Mouse (Mus musculus): Measurements from ENCODE around the gene Cfap43. TPM values are rescaled to one million over a fixed set of nuclear protein-coding genes. Genes with fewer than 3 reads are reported as not detected.
A peak's percentile ranks its signal among the peaks of the same experiment; 100 is the strongest.

Cfap43 gene
- total RNA-seq (2021): not detected
- long read RNA-seq, experiment 1: 0 reads
- long read RNA-seq, experiment 2, partial matches to known transcripts: 0 of 1 reads
- long read RNA-seq, experiment 2, other reads (novel, unspliced or antisense): 1 of 1 reads

DNA sequence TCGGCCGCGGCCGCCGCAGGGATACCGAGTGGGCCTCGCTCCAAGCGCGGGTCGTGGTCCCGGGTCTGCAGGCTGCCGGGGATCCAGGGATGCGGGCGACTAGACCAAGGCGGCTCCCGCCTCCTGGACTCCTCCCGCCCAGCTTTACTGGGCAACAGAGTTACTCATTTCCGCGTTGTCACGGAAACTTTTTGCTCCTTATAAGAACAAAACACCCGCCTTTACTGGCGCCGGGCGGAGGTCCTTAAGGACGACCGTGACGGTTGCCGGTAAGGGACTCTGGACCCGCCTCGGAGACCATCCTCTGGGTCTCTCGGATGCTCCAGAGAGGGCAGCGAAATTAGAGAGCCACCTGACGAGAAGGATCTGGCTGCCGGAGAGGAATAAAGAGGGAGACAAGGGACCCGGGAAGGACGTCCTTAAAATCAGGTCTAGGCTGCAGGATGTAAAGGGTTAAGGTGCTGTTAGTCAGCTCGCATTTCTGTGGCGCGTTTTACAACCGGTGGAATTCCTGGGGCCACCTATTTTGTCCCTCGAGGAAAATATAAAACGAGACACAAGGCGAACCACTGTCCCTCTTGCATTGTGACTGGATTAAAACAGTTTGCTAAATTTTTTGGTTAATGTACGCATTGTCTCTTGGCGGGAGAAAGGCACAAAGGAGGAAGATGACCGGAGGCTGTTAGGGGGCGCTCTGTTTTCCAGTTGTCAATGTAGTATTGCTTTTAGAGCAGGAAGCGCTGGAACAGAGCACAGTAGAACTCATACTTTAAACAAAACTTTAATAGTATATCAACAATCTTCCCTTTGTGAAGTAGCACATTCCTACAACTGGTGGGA lies at the start of gene Cfap43, which contains the start of gene Itprip:
Gene Cfap43 (minus strand): TSS at position 162 of the 840 bp plus-strand sequence.
Gene Itprip (minus strand): TSS at position 174 of the 840 bp plus-strand sequence.
- intact Hi-C loops (cut with DNase I; ENCODE audit: low total_unique reads): no loop called here
- DNase-seq: peak; percentile 80

- intact Hi-C loops (cut with DNase I; ENCODE audit: low total_unique reads): no loop called here
- no peak for DNase-seq
Measured at GRCm38 (mm10) chr19:47958181-47958580, 39.1 kb upstream of the Cfap43 start.

DNA sequence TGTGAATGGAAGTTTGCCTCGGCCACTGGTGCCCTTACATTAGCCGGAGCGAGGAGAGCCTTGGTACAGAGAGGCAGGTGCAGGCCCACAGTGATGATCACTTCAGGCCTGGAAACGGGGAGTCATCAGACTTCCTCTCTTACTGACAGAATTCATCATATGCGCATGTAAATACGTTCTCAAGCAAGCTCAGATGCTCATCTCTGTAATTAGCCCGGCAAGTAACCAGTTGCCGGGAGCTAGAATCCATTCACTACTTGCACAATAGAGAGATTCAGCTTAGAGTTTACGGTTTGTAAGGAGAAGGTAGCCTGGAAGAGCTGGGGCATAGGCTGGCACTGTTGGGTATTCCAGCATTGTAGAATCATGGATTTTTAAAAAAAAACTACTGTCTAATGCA lies 34.1 kb upstream of the Cfap43 start:
- intact Hi-C loops (cut with DNase I; ENCODE audit: low total_unique reads): no loop called here
- DNase-seq: no peak

- no peak for DNase-seq
- intact Hi-C loops (cut with DNase I; ENCODE audit: low total_unique reads): no loop called here
Measured at GRCm38 (mm10) chr19:47950946-47951345, 31.9 kb upstream of the Cfap43 start.

- intact Hi-C loops (cut with DNase I; ENCODE audit: low total_unique reads): no loop called here
Measured at GRCm38 (mm10) chr19:47946821-47947465, 27.9 kb upstream of the Cfap43 start.

GRCm38 (mm10) chr19:47939361-47939760 lies 20.3 kb upstream of the Cfap43 start:
- intact Hi-C loops (cut with DNase I; ENCODE audit: low total_unique reads): no loop called here
- DNase-seq: no peak

More at GRCm38 (mm10) chr19:47946821-47947465, 27.9 kb upstream of the Cfap43 start:
- no peak for DNase-seq

DNA sequence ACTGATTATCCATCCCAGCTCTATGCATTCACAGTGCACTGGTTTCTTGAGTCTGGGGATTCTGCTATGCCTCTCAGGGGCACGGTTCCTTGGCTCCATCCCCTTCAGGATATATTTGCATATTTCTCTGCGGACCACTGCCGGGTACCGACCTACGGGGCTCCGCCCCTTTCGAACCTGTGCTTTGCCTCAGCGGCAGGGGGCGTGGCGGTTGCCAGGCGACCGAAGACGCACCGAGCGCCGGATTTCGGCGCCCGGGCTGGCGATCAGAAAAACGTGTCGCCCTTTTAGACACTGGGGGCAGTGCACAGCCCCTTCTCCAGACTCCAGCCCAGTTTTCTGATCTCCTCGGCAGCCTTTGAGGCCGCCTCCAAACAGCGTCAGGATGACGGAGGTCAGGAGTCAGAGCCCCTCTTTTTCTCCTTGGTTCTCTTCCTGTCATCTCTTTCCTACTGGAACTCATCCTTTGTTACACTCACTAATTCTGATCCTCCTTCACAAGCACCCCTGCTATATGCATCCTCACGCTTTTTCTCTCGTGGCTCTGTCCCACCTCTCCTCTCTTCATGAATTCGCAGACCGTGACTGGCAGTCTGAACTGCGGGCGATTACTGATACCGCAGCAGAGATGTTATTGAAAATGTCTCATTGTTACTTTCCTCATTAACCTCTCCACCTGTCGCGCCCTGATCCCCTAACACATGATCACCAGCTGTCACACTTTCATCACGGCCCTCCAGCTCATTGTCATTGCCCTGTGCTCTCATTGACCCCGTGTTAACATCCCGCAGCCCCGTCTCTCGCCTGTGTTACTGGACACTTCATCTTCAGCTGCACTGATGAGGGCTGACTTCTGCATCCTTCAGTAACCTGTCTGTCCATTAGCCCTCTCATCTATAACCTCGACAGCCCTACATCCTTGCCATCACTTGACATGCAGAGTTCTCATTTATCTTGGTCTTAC lies 18.6 kb upstream of the Cfap43 start, which contains the start of gene Cfap58:
Gene Cfap58 (plus strand): TSS at position 233 of the 964 bp plus-strand sequence.
- peak; percentile 27 for DNase-seq
- intact Hi-C loops (cut with DNase I; ENCODE audit: low total_unique reads): no loop called here

DNA sequence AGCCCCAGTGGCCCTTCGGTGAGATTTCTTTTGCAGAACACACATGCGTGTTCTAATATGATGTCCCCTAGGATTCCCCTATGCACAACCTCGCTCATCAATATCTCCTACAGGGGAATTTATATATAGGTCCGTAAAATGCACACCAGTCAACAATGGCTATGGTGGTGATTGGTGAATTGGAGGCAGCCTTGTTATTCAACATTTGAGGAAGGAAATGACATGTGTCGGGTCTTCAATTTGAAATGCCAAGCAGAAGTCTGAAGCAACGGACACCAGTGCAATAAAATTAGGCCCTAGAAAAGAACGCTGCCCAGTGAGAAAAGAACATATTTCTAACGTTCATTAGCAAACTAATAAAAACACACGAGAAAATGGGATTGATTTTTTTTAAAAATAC lies 17.9 kb upstream of the Cfap43 start:
- intact Hi-C loops (cut with DNase I; ENCODE audit: low total_unique reads): no loop called here
- no peak for DNase-seq

- no peak for DNase-seq
- intact Hi-C loops (cut with DNase I; ENCODE audit: low total_unique reads): no loop called here
Measured at GRCm38 (mm10) chr19:47936490-47936889, 17.4 kb upstream of the Cfap43 start.

DNA sequence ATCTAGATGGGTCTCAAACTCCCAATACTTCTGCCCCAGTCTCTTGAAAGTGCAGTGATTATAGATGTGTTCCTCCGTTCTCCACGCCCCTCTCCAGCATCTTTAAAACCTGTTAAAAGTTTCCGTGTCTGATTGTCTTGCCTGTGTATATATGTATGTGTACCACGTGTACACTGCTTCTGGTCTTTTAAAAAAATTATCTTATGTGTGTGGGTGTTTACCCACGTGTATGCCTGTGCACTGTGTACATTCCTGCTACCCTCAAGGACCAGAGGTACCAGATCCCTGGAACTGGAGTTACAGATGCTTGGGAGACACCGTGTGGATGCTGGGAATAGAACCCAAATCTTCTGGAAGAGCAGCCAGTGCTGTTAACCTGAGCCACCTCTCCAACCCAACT lies 16.4 kb upstream of the Cfap43 start:
- intact Hi-C loops (cut with DNase I; ENCODE audit: low total_unique reads): no loop called here
- DNase-seq: no peak

GRCm38 (mm10) chr19:47934636-47935238 lies 15.7 kb upstream of the Cfap43 start:
- no peak for DNase-seq
- intact Hi-C loops (cut with DNase I; ENCODE audit: low total_unique reads): no loop called here

- intact Hi-C loops (cut with DNase I; ENCODE audit: low total_unique reads): no loop called here
- no peak for DNase-seq
Measured at GRCm38 (mm10) chr19:47934146-47934545, 15.1 kb upstream of the Cfap43 start.

DNA sequence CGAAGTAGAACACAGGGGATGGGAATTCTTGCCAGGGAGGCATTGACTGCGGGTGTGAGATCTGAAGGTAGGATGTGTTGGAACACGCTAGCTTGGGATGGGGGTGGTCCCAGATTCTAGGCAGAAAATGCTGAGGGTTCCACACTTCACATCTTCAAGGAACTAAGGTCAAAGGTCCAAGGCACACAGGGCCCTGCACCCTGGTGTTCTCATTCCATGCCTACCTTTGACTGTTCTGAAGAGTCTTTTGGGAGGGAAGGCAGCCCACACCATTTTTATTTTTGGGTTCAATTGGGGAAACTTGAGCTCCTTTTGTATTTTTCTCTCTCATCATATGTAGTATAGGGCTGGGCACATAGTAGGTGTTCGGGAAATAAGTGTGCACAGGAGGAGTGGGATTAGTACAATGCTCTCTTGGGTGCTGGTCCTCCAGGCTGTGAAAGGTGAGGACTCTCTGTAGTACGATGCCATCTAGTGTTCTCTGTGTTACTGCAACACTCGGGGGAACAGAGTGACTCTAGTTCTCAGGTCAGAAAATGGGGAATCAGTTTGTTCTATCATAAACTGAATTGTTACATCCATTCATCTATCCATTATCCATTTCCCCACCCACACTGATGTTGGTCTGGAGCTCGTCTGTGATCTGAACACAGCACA lies 13.0 kb upstream of the Cfap43 start:
- intact Hi-C loops (cut with DNase I; ENCODE audit: low total_unique reads): loop anchor here (2.0 kb wide), 1 partner anchor 49 kb away; no protein-coding TSS in a partner anchor
- no peak for DNase-seq

GRCm38 (mm10) chr19:47929043-47929442 lies 10.0 kb upstream of the Cfap43 start:
- intact Hi-C loops (cut with DNase I; ENCODE audit: low total_unique reads): no loop called here
- no peak for DNase-seq

GRCm38 (mm10) chr19:47927032-47927431 lies 7.9 kb upstream of the Cfap43 start:
- DNase-seq: no peak
- intact Hi-C loops (cut with DNase I; ENCODE audit: low total_unique reads): no loop called here

DNA sequence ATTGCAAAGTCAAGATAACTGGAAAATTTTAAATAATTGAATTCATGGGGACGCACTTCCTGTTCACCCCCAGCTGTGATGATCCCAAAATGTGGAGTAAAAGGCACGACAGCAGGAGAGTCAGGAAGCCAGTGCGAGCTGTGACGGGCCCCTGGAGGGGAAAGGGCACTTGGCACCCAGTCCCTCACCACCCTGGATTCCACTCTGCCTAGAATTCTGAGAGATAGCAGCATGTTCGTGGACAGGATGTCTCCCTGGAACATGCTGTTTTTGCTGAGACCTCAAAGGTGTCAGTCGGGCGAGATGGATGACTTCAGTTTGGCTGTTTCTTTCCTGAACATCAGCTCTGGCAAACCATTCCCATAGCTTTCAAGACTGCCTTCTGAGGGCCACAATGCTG lies 6.7 kb upstream of the Cfap43 start:
- no peak for DNase-seq
- intact Hi-C loops (cut with DNase I; ENCODE audit: low total_unique reads): no loop called here

DNA sequence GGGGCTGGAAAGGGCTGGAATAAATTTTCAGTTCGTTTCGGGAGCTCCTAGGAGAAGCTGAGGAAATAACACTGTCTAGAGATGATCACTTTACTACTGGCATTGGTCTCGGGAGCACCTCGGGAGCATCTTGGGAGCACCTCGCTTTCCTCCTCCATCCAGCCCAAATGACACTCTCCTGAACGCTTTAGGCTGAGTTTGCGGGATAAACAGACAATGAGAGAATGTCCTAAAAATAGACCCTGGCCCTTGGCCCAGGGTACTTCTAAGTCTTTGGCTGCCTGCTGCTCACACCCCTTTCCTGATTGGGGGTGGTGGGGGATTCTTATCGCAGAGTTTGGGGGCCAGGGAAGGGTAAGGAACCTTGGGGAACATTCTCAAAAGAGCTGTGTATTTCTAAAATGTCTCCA lies 884 bp upstream of the Cfap43 start:
- DNase-seq: no peak
- intact Hi-C loops (cut with DNase I; ENCODE audit: low total_unique reads): no loop called here

DNA sequence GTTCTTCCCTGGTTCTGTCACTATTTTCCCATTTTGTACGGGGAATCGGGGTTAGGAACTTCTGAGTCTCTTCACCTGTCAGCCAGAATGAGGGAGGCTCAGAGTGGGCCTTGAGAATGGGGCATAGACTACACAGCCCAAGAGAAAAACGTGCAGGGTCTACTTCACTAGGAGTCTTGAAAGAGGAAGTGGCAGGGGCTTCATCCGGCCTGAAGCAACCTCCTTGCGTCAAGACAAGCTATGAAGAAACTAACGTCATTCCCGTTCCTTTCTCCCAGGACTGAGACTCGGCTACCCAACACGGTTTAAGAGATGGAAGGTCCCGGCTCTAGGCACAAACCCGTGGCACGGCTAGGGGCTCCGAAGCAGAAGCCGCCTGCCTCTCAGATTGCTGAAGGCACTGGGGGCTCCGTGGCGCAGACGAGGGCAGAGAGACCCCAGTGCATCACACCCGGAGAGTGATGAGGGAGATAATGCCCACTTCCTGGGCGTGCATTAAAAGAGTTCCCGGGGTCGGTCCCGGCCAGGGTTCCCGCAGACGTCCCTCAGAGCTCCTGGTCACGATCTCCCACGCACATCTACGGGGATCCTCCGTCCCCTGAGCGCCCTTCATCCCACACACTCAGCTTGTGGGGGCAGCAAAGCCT lies 509 bp downstream of the Cfap43 start:
- intact Hi-C loops (cut with DNase I; ENCODE audit: low total_unique reads): no loop called here
- DNase-seq: no peak
